Mouse (Mus musculus) ovary, adult 2 months (tissue): ENCODE results near the gene Bend5. TPM values are rescaled to one million over a fixed set of nuclear protein-coding genes. Genes with fewer than 3 reads are reported as not detected.

ENCODE experiments used
- polyA plus RNA-seq: library from polyadenylated mRNA; depleted of rRNA; stranded (reverse); fragments of >200 nt; gene quantifications from 2 replicates; pipeline ENCODE4 v1.2.3, GENCODE M21; 2012; rRNA removed

Gene Bend5
- polyA plus RNA-seq: 12.1 and 25.7 TPM in 2 replicates

DNA sequence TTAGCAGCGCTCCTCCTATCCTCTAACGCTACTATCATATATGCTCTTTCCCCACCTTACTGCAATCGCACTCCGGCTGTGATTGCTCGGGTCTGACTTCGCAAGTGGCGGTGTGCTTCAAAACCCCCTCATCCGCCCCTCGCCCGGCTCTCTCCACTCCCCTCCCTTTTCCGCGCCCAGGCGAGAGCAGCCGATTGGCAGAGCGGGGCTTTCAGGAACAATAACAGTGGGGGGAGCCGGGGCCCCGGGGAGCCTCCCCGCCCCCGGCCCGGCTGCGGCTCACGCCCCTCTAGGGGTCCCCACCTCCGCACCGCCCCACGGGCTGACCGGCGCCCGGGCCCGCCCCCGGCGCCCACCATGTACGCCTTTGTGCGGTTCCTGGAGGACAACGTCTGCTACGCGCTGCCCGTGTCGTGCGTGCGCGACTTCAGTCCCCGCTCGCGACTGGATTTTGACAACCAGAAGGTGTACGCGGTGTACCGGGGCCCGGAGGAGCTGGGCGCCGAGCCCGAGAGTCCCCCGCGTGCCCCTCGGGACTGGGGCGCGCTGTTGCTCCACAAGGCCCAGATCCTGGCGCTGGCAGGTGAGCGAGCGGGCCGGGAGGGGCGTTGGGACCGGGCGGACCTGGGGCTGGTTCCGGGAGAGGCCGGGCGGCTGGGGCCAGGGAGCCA lies at the start of gene Bend5:
TSS of gene Bend5 (plus strand) at position 189 of the 671 bp plus-strand sequence.

